8 mouse cellular contexts compared by ENCODE assay signal in genomic region chr6:64734441-64735320, GRCm38 (mm10). TPM values are rescaled to one million over a fixed set of nuclear protein-coding genes. Genes with fewer than 3 reads are reported as not detected.
A peak's percentile ranks its signal among the peaks of the same experiment; 100 is the strongest.
DNase-seq lines count a peak whose midpoint lies in the region; ATAC-seq and TF ChIP-seq lines count a peak whose summit lies in the region.
"Had no signal": no experiment of that assay in that cellular context is flagged by ENCODE, and none has a peak within 500 bp of the region (broad histone marks: within the 10 kb centered on the region; RNA-seq: fewer than 3 reads in every experiment).

No protein-coding gene starts in this region.

- peak overlapping the region; percentile 41 for H3K4me3 ChIP-seq in lung, embryonic 14.5 days (ENCODE audit: low read depth, low read length)
- H3K4me3 ChIP-seq in cortical plate, adult 2 months (ENCODE audit: insufficient read depth, low read length) = peak overlapping the region; percentile 4
- peak overlapping the region; percentile 44 for H3K4me3 ChIP-seq in forebrain, postnatal 0 days (ENCODE audit: low read depth, low read length)
- peak overlapping the region; percentile 45 for H3K4me3 ChIP-seq in limb, embryonic 12.5 days (replicated peaks)
- peak overlapping the region; percentile 52 for H3K4me3 ChIP-seq in small intestine, adult 2 months (ENCODE audit: low read depth, low read length)

- no peaks in the 10 kb centered on the region for H3K4me1 ChIP-seq in lung, embryonic 14.5 days (ENCODE audit: insufficient read depth)
- no peaks in the 10 kb centered on the region for H3K4me1 ChIP-seq in cortical plate, adult 2 months (ENCODE audit: control insufficient read depth, insufficient read depth, low read length)
- H3K4me1 ChIP-seq in forebrain, postnatal 0 days (ENCODE audit: insufficient read depth) = peaks cover 6% of the 10 kb centered on the region
- H3K4me1 ChIP-seq in limb, embryonic 12.5 days (replicated peaks) = peaks cover 16% of the 10 kb centered on the region
- H3K4me1 ChIP-seq in small intestine, adult 2 months (ENCODE audit: control insufficient read depth, insufficient read depth, insufficient read length, low read length) = peaks cover 9% of the 10 kb centered on the region

- peak overlapping the region; percentile 16; the same call in 1 of the 2 replicates for H3K9ac ChIP-seq in lung, embryonic 14.5 days
- peak overlapping the region; percentile 39 for H3K9ac ChIP-seq in forebrain, postnatal 0 days
- peak overlapping the region; percentile 47 for H3K9ac ChIP-seq in limb, embryonic 12.5 days (replicated peaks)
- H3K9ac ChIP-seq: liver, embryonic 14.5 days had no signal

- ATAC-seq in lung, embryonic 14.5 days (ENCODE audit: insufficient read depth) = peak; percentile 73; the same call in 1 of the 2 replicates
- ATAC-seq in forebrain, postnatal 0 days = peak; percentile 78
- ATAC-seq in limb, embryonic 12.5 days (ENCODE audit: insufficient number of reproducible peaks, insufficient read depth, low FRiP score, low TSS enrichment, low read depth) = peak; percentile 53

- H3K27me3 ChIP-seq in lung, embryonic 14.5 days (ENCODE audit: insufficient read depth, low read length) = peaks cover 61% of the 10 kb centered on the region
- peaks cover 53% of the 10 kb centered on the region for H3K27me3 ChIP-seq in forebrain, postnatal 0 days (ENCODE audit: insufficient read depth, low read length)
- H3K27me3 ChIP-seq in limb, embryonic 12.5 days = peaks cover 75% of the 10 kb centered on the region
- peaks cover 43% of the 10 kb centered on the region for H3K27me3 ChIP-seq in small intestine, adult 2 months (ENCODE audit: control insufficient read depth, insufficient read depth, low read length)

- no peak for TF ChIP-seq POLR2A in cortical plate, adult 2 months (IDR thresholded peaks at IDR 0.05; ENCODE audit: extremely low read depth, insufficient read depth, low read length)
- TF ChIP-seq POLR2A in small intestine, adult 2 months (IDR thresholded peaks at IDR 0.05; ENCODE audit: low read depth, low read length) = 0 out of 2 replicates have a peak, but pooled peaks have one; percentile 23

- no peaks in the 10 kb centered on the region for H3K9me3 ChIP-seq in lung, embryonic 14.5 days (ENCODE audit: low read depth, low read length)
- no peaks in the 10 kb centered on the region for H3K9me3 ChIP-seq in forebrain, postnatal 0 days (ENCODE audit: low read length)
- H3K9me3 ChIP-seq in limb, embryonic 12.5 days = no peaks in the 10 kb centered on the region

- H3K4me2 ChIP-seq in lung, embryonic 14.5 days = peak overlapping the region; percentile 79
- H3K4me2 ChIP-seq in forebrain, postnatal 0 days (ENCODE audit: low read depth) = peak overlapping the region; percentile 94
- H3K4me2 ChIP-seq in limb, embryonic 12.5 days = peak overlapping the region; percentile 85

- H3K36me3 ChIP-seq in lung, embryonic 14.5 days (ENCODE audit: insufficient read depth) = no peaks in the 10 kb centered on the region
- no peaks in the 10 kb centered on the region for H3K36me3 ChIP-seq in forebrain, postnatal 0 days (ENCODE audit: insufficient read depth)
- H3K36me3 ChIP-seq in limb, embryonic 12.5 days = no peaks in the 10 kb centered on the region
- H3K36me3 ChIP-seq in small intestine, adult 2 months (ENCODE audit: control insufficient read depth, insufficient read depth, low read length) = no peaks in the 10 kb centered on the region

- no peak for TF ChIP-seq CTCF in lung, embryonic 14.5 days (IDR thresholded peaks at IDR 0.05; ENCODE audit: low read depth)
- no peak for TF ChIP-seq CTCF in cortical plate, adult 2 months (IDR thresholded peaks at IDR 0.05; ENCODE audit: extremely low read depth, insufficient read depth, low read length)
- no peak for TF ChIP-seq CTCF in forebrain, postnatal 0 days (IDR thresholded peaks at IDR 0.05; ENCODE audit: low read depth)
- TF ChIP-seq CTCF in small intestine, adult 2 months (IDR thresholded peaks at IDR 0.05; ENCODE audit: extremely low read depth, insufficient read length, insufficient replicate concordance, low read depth, low read length) = no peak

- no peak overlapping the region for H3K27ac ChIP-seq in lung, embryonic 14.5 days (ENCODE audit: low read depth)
- H3K27ac ChIP-seq in cortical plate, adult 2 months (ENCODE audit: insufficient read depth, low read length) = no peak overlapping the region
- H3K27ac ChIP-seq in forebrain, postnatal 0 days (ENCODE audit: low read depth, low read length) = no peak overlapping the region
- H3K27ac ChIP-seq in limb, embryonic 12.5 days = no peak overlapping the region
- peak overlapping the region; percentile 51 for H3K27ac ChIP-seq in small intestine, adult 2 months (ENCODE audit: insufficient read depth, low read depth, low read length)
- H3K27ac ChIP-seq: liver, embryonic 14.5 days had no signal

- WGBS in lung, embryonic 14.5 days = 2% methylated on average over 53 of the region's 54 CpGs
- WGBS in forebrain, postnatal 0 days = 2% methylated on average over 44 of the region's 54 CpGs
- under 1% methylated on average over 54 of the region's 54 CpGs for whole genome bisulfite sequencing in limb, embryonic 12.5 days
- WGBS in small intestine, adult 2 months = 10% methylated on average over 54 of the region's 54 CpGs

- peak; percentile 31 for DNase-seq in lung, embryonic 14.5 days
- no peak for DNase-seq in lung, postnatal 10 days
- DNase-seq in forebrain, postnatal 0 days = peak; percentile 50
- no peak for DNase-seq in frontal cortex, postnatal 25 days (ENCODE audit: low spot score in 2 of 2)

RNA-seq across cellular contexts. Expression of gene Atoh1, which starts 5.8 kb away (rescaled TPM):
- not detected in 2 replicates for polyA plus RNA-seq in lung, embryonic 14.5 days (2014; fragmentation: Nextera tagmentation; extraction: Ambion mirVana)
- polyA plus RNA-seq in cortical plate, adult 2 months (2012; rRNA removed) = not detected in 2 replicates
- total RNA-seq in forebrain, postnatal 0 days (2014; rRNA removed) = not detected in 2 replicates
- polyA plus RNA-seq in forebrain, postnatal 0 days (2015; fragmentation: Nextera tagmentation; extraction: Ambion mirVana) = not detected in 2 replicates
- polyA plus RNA-seq in limb, embryonic 12.5 days (2016; fragmentation: Nextera tagmentation; extraction: Ambion mirVana) = 0.10 TPM in 1 of 2 replicates, not detected in the other
- polyA plus RNA-seq in small intestine, adult 2 months (2012; rRNA removed) = 8.2 and 26.8 TPM in 2 replicates
- polyA plus RNA-seq: liver, embryonic 14.5 days had no signal

Comparison
In these comparisons a context has a peak if more than half of its experiments do, and no peak if none do; other contexts are left out.
1. DNase-seq: peak in lung, embryonic 14.5 days (single experiment) and forebrain, postnatal 0 days (single experiment); none in lung, postnatal 10 days (single experiment) and frontal cortex, postnatal 25 days (0 of 2).
2. Peak in every context shown above with its lines, with median percentiles within 50 percentile points of each other: ATAC-seq, H3K4me2 ChIP-seq, H3K4me3 ChIP-seq and H3K9ac ChIP-seq.